Mouse (Mus musculus) heart, adult 18-20 months (tissue): Measurements from ENCODE around the gene Atg7. TPM values are rescaled to one million over a fixed set of nuclear protein-coding genes. Genes with fewer than 3 reads are reported as not detected.

Experiments
- DNase-seq, 2 experiments: peaks; one replicate each; pipeline ENCODE4 v3.0.0; 2021 to 2022; ENCODE audit warnings: mixed read lengths in 1 of 2
- total RNA-seq, 2 experiments: library from RNA; stranded (reverse); gene quantifications; 2 replicates each; pipeline ENCODE4 v1.2.3; 2021

Atg7 gene
- total RNA-seq, 2 experiments from 2014 or later, result 11.0 to 13.2 TPM

DNA sequence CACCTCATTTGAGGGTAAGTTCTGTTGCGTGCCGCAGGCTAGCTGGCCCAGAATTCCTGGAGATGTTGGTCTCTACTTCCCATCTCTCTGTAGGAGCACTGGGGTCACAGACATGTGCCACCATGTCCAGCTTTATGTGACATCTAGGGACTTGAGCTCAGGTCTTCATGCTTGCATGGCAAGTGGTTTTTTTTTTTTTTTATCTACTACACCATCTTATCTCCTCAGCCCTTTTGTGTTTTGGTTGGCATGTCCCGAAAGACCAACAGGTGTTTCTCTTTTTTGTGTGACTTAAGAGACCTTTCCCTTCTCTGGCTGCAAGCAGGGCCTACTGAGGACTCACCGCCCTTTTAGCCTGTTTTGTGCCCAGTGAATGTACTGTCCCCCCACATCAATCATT lies 213.6 kb downstream of the Atg7 start:
- DNase-seq, result no peak

DNA sequence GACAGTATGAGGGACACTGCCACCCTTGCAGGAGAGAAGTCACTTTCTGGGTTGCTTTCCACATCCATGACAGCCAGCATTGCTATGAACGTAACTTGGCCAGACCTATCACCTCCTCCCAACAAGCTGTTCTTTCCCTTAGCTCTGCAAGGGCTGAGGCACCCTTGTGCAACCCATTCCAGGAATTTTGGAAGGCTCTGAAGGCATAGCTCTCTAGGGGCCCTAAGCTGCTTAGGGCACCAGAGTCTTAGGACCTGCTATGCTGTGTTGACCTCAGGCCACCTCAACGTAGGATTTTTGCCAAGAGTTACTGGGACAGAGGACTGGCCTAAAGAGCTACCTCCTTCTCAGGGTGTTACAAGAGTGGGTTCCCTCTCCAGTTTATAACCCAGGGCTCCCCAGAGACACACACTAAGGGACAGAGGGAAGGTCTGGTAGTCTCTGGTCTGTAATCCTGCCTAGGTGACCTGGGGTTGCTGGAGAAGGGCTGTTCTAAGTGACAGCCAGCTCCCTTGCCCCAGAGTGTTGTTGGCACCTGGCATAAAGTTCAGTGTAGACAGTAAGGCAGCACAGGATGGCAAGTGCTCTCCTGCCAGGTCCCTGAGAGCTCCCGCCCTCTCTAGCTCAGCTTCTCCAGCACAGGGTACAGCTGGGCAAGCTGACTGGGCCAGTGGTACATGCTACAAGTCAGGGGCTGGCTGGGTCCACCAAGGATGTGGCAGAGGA lies 215.3 kb downstream of the Atg7 start:
- no peak for DNase-seq

DNA sequence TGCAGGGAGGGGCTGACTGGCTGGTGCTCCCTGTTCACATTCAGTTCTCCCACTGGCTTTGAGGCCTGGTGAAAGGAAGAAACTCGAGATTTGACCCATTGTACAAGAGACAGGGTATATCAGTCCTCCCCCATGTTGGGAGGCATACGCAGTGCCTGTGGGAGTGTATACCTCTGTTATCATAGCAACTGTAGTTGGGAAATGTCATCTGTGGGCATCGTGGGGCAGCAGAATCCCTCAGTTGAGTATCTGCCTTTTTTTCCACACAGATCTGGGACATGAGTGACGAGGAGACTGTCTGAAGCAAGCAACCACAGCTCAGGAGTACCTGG lies 215.8 kb downstream of the Atg7 start:
- DNase-seq, result no peak

GRCm38 (mm10) chr6:114860677-114861568 lies 218.0 kb downstream of the Atg7 start:
- peak; percentile 67 to 83 for DNase-seq

GRCm38 (mm10) chr6:114861591-114861990 lies 218.7 kb downstream of the Atg7 start:
- no peak for DNase-seq

DNA sequence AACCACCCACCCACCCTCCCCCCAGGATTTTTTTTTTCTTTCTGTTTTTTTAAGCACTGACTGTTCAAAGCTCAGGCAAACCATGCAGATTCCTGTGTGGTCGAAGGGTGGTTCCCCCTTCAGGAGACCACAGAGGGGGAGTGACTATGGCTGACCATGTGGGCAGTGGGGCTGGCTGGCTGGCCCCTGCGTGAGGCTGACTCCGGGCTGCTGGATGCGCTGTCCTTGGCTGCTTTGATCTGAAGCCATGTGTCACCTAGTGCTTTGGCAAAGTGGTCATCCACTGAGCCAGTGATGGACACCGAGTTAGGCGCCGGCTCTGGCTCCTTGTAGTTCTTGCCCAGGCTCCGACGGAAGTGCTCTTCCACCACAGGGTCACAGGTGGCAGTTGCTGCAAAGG lies 219.1 kb downstream of the Atg7 start:
- DNase-seq, result no peak

DNA sequence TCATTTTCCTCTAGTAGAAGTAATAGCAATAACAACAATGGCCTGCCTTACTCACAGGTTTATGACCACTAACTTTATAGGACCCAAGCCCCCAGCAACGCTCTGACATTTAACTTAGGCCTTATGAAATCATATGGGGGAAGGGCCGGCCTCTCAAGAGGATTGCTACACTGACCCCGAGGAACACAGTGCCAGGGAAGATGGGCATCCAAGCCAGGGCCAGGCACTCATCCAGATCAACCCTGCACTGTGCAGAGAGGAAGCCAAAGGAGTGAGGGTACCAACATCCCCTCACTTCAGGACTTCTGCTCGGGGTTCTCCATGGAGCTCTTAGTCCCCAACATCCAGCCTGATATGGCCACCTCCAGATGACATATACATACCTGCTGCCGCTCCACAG lies 220.6 kb downstream of the Atg7 start:
- DNase-seq, result no peak

DNA sequence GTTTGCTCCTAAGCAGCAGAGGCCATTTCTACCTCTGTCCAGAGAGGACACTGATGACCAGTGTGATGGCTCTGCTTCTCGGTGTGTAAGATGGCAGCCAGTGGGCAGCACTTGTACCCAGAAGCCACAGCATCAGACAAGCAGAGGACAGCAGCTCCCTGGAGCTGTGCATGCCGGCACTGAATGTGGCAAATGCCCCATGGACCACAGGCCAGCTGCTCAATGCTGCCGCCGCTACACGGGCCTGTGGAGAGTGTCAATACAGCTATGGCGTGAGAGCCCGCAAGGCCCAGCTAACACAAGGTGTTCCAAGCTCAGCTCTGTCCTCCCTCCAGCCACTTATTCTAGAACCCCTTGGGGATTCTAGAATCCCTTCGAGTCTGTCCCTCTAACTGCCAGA lies 221.5 kb downstream of the Atg7 start:
- no peak for DNase-seq

DNA sequence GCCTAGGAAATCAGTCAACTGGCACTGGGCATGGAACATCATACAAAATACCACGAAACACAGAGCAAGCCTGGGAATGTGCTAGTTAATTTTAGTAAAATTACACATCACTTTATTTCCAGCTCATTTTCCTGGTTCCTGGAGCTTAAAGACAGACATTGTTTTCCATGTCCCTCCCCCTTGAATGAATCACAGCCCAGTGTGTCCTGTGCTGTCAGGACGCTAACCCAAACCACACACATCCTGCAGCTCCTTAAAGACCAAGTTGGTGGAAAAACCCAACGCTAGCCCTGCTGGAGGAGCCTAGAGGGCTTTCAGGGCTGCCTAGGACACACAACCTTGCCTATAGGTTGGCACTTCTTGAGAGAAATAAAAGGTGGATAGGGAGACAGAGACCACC lies 223.2 kb downstream of the Atg7 start:
- DNase-seq, result no peak

DNA sequence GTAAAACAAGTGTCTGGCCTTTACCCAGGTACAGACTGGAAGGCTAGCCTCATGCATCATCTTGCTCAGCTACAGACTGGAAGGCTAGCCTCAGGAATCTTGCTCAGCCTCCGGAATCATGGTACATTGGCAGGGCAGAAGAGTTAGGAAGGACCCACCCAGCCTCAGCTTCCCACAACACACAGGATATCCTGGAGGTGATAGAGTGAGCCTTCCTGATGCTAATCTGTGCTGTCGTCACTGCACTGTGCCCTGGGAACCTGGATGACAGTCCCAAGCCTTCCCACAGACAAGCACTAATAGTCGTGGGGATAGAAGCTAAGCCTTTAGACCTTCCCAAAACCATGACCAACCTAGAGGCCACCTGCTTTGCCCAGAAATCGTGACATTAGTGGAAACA lies 223.7 kb downstream of the Atg7 start:
- DNase-seq, result peak in 1 of 2 experiments; percentile 66

DNA sequence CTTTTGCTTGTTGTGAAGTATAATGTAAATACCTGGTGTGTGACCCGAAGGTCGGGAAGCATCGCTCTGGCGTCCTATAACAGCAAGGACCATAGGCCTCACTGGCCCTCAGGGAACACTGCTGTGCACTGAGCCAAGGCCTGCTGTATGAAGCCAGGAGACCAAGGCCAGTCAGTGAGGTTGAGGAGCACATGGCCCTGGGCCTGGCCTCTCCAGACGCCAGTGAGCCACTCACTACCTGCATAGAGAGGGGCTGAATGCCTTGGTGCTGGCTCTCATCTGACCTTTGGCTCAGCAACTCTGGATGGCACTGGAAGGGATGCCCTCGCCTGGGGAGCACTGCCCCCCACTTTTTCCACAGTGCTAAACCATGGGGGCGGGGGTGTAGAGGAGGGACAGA lies 225.8 kb downstream of the Atg7 start:
- DNase-seq, result no peak

GRCm38 (mm10) chr6:114869501-114870076 lies 226.7 kb downstream of the Atg7 start:
- no peak for DNase-seq

DNA sequence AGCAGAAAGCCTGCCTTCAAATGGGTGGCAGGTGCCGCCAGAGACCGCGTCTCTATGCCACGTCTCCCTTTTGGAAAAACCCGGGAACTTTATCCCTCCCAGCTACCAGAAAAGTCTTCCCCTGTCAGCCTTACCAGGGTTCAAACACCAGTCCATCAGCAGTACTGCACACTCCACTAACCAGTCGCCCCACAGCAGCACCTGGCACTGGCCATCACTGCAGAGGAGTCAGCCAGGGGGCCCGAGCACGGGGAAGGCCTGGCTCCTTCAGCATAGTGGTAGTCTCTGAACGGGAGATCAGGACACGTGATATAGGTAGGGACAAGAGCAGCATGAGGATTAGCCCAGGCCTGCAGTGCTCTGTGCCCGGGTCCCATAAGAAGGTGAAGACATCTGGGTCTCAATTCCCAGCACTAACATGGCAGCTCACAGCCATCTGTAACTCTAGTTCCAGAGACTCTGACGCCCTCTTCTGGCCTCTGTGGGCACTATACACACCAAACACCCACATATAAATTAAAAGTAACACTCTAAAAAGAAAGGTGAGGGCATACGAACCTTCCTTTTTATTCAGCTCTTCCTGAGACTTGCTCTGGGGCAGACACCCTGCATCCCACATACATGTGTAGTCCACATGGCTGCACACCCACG lies 228.2 kb downstream of the Atg7 start:
- no peak for DNase-seq

GRCm38 (mm10) chr6:114873808-114874137 lies 230.9 kb downstream of the Atg7 start:
- DNase-seq, result no peak

DNA sequence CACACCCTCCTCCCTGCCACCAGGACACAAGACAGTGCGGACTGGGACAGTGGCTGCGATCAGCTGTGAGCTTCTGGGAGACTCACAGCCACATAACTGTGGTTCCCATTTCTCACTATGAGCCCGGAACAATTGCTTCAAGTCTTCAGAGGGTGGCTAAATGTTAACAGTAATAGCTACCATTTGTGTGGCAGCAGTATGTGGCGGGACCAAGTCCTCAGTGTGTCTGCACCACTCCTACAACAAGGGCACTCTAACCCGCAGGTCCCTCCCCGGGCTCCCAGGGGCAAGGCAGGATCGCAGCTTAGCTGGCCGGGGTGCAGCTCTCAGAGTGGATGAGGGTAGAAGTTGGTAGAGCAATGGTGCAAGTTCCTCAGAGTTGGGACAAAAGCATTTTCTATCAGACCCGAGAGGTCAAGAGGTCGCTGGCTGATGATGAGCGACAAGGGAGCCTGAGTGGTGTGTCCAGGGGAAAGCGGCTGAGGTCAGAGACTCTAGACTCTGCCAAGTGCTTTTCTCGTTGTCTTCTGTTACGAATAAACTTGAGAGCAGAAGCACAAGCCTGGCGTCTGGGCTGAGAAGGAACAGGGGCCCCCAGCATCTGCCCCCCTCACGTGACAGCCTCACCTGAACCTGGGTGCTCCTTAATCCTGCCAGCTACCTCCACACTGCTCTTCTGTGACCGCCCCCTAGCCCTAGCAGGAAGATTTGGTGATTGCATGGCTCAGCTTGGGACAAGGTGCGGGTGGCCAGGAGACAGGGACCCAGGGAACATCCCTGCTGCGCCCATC lies 231.4 kb downstream of the Atg7 start:
- peak in 1 of 2 experiments; percentile 65 for DNase-seq

GRCm38 (mm10) chr6:114875018-114875558 lies 232.2 kb downstream of the Atg7 start:
- peak; percentile 98 to 99 for DNase-seq

DNA sequence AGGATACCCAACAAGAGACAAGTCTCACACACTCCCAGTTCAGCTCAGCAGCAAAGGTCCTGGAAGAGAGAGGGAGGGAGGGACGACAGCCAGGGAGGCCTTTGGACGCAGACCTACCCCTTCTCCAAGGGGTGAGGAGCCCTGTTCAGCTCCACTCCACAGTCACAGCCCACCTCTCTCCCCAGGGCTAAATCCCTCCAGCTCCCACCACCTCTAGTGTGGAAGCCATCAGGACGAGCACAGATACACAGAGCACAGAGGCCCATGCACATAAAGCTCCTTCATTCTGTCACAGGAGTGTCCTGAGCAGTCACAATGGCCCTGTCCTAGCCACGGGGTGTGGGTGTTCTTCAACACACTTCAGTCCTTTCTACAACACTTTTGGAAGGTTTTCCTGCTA lies 233.1 kb downstream of the Atg7 start:
- DNase-seq, result no peak

DNA sequence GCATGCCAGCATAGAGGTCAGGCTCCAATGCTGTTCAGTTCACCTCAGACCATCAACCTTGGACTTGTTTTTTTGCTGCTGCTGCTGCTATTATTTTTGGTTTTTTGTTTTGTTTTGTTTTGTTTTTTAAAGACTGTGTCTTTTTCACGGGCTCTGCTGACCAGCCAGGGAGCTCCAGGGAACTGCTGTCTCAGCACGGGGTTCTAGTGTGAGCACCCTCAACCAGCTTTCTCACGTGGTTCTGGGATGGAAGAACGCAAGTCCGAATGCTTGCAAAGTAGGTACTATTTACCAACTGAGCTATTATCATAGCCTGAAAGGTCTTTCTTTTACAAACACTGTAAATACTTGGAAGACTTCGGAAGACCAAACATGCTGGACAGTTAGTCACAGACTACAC lies 233.6 kb downstream of the Atg7 start:
- no peak for DNase-seq

GRCm38 (mm10) chr6:114878841-114879520 lies 236.1 kb downstream of the Atg7 start:
- DNase-seq, result no peak

- DNase-seq, result no peak
Observed at GRCm38 (mm10) chr6:114880798-114881197, 237.9 kb downstream of the Atg7 start.

DNA sequence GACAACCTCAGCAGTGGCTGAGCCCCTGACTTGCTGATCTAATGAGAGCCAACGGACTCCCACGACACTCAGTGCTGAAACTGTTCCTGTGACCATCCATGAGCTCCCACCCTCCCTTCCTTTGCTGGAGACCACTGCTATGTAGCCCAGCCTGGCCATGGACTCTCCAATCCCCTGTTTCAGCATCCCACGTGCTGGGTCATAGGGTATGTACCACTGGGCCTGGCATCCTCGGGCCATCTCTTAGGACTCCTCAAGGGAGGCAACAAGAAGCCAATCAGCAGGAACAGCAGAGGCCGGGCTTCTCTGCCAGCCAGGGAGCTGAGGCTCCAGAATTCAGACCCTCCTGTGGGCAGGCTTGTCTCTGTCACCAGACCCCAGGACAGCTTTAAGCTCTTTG lies 239.3 kb downstream of the Atg7 start:
- DNase-seq, result no peak
